Mouse (Mus musculus): ENCODE data around the gene Hoxa2. TPM values are rescaled to one million over a fixed set of nuclear protein-coding genes. Genes with fewer than 3 reads are reported as not detected.

Gene Hoxa2
- polyA plus RNA-seq, 1 experiment from 2014 or later = 22.5 TPM

Other genes starting within 250 kb of the Hoxa2 start
- 23.8 and 30.3 TPM in 2 replicates for gene Skap2, start 152.3 kb downstream of the Hoxa2 start, polyA plus RNA-seq (2015; fragmentation: Nextera tagmentation; extraction: Ambion mirVana)
- gene Hoxa1, start 6.5 kb downstream of the Hoxa2 start, polyA plus RNA-seq (2015; fragmentation: Nextera tagmentation; extraction: Ambion mirVana) = 1.8 and 2.0 TPM in 2 replicates
- 3.4 and 3.6 TPM in 2 replicates for gene 5730596B20Rik, start 12.7 kb upstream of the Hoxa2 start, polyA plus RNA-seq (2015; fragmentation: Nextera tagmentation; extraction: Ambion mirVana)
- gene Hoxa4, start 26.9 kb upstream of the Hoxa2 start, polyA plus RNA-seq (2015; fragmentation: Nextera tagmentation; extraction: Ambion mirVana) = 5.6 and 8.8 TPM in 2 replicates
- gene Hoxa5, start 39.8 kb upstream of the Hoxa2 start, polyA plus RNA-seq (2015; fragmentation: Nextera tagmentation; extraction: Ambion mirVana) = 85.9 and 106 TPM in 2 replicates
- gene Hoxa6, start 43.9 kb upstream of the Hoxa2 start, polyA plus RNA-seq (2015; fragmentation: Nextera tagmentation; extraction: Ambion mirVana) = 9.4 and 9.9 TPM in 2 replicates
- gene Hoxa3, start 48.5 kb upstream of the Hoxa2 start, polyA plus RNA-seq (2015; fragmentation: Nextera tagmentation; extraction: Ambion mirVana) = 12.9 and 13.9 TPM in 2 replicates
- not detected in 2 replicates for gene Gm28308, start 48.5 kb upstream of the Hoxa2 start, polyA plus RNA-seq (2015; fragmentation: Nextera tagmentation; extraction: Ambion mirVana)
- gene Hoxa7, start 57.0 kb upstream of the Hoxa2 start, polyA plus RNA-seq (2015; fragmentation: Nextera tagmentation; extraction: Ambion mirVana) = 9.0 and 21.1 TPM in 2 replicates
- 0.48 and 2.4 TPM in 2 replicates for gene Hoxa9, start 66.3 kb upstream of the Hoxa2 start, polyA plus RNA-seq (2015; fragmentation: Nextera tagmentation; extraction: Ambion mirVana)
- gene Hoxa10, start 76.0 kb upstream of the Hoxa2 start, polyA plus RNA-seq (2015; fragmentation: Nextera tagmentation; extraction: Ambion mirVana) = 0.70 TPM in 1 of 2 replicates, not detected in the other
- not detected in 2 replicates for gene Hoxa11, start 81.0 kb upstream of the Hoxa2 start, polyA plus RNA-seq (2015; fragmentation: Nextera tagmentation; extraction: Ambion mirVana)
- gene Hoxa13, start 96.0 kb upstream of the Hoxa2 start, polyA plus RNA-seq (2015; fragmentation: Nextera tagmentation; extraction: Ambion mirVana) = not detected in 2 replicates
- 1.1 and 1.5 TPM in 2 replicates for gene Evx1, start 148.7 kb upstream of the Hoxa2 start, polyA plus RNA-seq (2015; fragmentation: Nextera tagmentation; extraction: Ambion mirVana)